Mouse (Mus musculus) hindbrain, embryonic 13.5 days (tissue): ENCODE measurements around the gene Actn2. TPM values are rescaled to one million over a fixed set of nuclear protein-coding genes. Genes with fewer than 3 reads are reported as not detected.

Source experiments
- ATAC-seq: fragments of 200-750 bp; cut with Nextera tagmentation; 2 replicates; pipeline ENCODE4 v1.8.0; 2017; ENCODE audit warnings: moderate TSS enrichment; ENCODE audit not compliant: low FRiP score
- H3K27ac ChIP-seq: fragments of 300-500 bp; sonication (generic); 2 replicates; pipeline ENCODE4 v1.5.1; 2015; ENCODE audit warnings: inconsistent platforms, mild to moderate bottlenecking, moderate library complexity
- H3K27me3 ChIP-seq: fragments of 300-500 bp; sonication (generic); 2 replicates; pipeline ENCODE4 v1.6.1; 2015; ENCODE audit warnings: mild to moderate bottlenecking, inconsistent platforms
- H3K36me3 ChIP-seq: fragments of 300-500 bp; sonication (generic); 2 replicates; pipeline ENCODE4 v1.6.1; 2015; ENCODE audit warnings: mild to moderate bottlenecking, inconsistent platforms
- H3K4me1 ChIP-seq: fragments of 300-500 bp; sonication (generic); replicated peaks from 2 replicates; pipeline ENCODE4 v1.6.1; 2015; ENCODE audit warnings: inconsistent platforms
- H3K4me2 ChIP-seq: fragments of 300-500 bp; sonication (generic); 2 replicates; pipeline ENCODE4 v1.6.1; 2015; ENCODE audit warnings: inconsistent platforms, mild to moderate bottlenecking, moderate library complexity
- H3K4me3 ChIP-seq: fragments of 300-500 bp; sonication (generic); 2 replicates; pipeline ENCODE4 v1.5.1; 2015; ENCODE audit warnings: mild to moderate bottlenecking, inconsistent platforms
- H3K9ac ChIP-seq: fragments of 300-500 bp; sonication (generic); 2 replicates; pipeline ENCODE4 v1.6.1; 2015; ENCODE audit warnings: mild to moderate bottlenecking, inconsistent platforms
- H3K9me3 ChIP-seq: fragments of 300-500 bp; sonication (generic); 2 replicates; pipeline ENCODE4 v1.6.1; 2016; ENCODE audit warnings: inconsistent platforms
- WGBS: fragments of 180-500 bp; shearing (Covaris S2); methylation state at CpG from one replicate; pipeline ENCODE4 v1.1.7; 2015; 5-methylcytosine and 5-hydroxymethylcytosine counted together
- polyA plus RNA-seq: library from polyadenylated mRNA; unstranded; fragments of >200 nt; fragmentation: Nextera tagmentation; extraction: Ambion mirVana; gene quantifications from 2 replicates; pipeline ENCODE4 v1.2.1, GENCODE M21; 2015

Gene Actn2
- polyA plus RNA-seq, 1 experiment from 2014 or later = 5.5 TPM

DNA sequence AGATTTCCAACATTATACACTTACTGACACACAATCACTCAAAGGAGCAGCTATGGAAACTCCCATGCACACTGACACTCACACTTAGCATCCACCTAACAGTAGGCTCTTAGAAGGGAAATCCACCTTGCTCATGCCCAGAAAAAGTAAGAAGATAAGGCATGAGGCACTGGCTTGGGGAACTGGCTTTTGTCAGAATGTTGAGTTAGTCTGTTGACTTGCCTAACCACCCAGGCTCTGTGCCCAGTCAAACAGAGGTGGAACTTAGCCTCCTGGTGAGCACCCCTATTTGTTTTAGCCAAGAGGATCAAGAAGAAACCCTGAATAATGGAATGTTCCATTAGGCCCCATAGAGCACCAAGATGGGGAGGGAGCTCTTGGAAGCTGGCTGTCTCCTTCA lies 1.1 kb downstream of the Actn2 start:
- H3K4me3 ChIP-seq = no peak overlapping the region
- no peak overlapping the region for H3K4me2 ChIP-seq
- no peak overlapping the region for H3K27ac ChIP-seq
- H3K36me3 ChIP-seq = no peaks in the 10 kb centered on the region
- H3K9me3 ChIP-seq = no peaks in the 10 kb centered on the region
- no peaks in the 10 kb centered on the region for H3K27me3 ChIP-seq
- ATAC-seq = no peak
- no peak overlapping the region for H3K9ac ChIP-seq
- peaks cover 8% of the 10 kb centered on the region for H3K4me1 ChIP-seq

DNA sequence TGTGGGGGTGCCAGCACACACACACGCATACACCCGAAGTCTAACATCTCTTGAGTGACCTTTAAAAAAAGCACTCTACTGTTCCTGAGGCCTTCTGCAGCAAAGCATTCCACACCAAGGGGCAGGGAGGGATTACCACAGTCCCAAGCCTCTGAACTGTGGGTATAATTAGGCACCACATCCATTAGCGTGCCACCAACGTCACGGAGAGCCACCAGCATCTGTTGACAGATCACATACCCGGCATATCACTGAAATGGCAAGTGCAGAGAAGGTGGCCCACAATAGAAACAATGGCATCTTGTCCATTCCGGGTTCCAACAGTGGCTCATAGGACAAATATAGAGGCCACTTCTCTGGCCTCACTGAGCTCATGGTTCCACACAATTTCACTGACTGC lies 2.8 kb downstream of the Actn2 start:
- H3K4me3 ChIP-seq = no peak overlapping the region
- H3K9me3 ChIP-seq = no peaks in the 10 kb centered on the region
- H3K27me3 ChIP-seq = no peaks in the 10 kb centered on the region
- WGBS = 94% methylated on average over 7 of the region's 7 CpGs
- H3K4me2 ChIP-seq = no peak overlapping the region
- ATAC-seq = no peak
- H3K36me3 ChIP-seq = no peaks in the 10 kb centered on the region
- no peak overlapping the region for H3K27ac ChIP-seq
- H3K9ac ChIP-seq = no peak overlapping the region
- peaks cover 8% of the 10 kb centered on the region for H3K4me1 ChIP-seq

DNA sequence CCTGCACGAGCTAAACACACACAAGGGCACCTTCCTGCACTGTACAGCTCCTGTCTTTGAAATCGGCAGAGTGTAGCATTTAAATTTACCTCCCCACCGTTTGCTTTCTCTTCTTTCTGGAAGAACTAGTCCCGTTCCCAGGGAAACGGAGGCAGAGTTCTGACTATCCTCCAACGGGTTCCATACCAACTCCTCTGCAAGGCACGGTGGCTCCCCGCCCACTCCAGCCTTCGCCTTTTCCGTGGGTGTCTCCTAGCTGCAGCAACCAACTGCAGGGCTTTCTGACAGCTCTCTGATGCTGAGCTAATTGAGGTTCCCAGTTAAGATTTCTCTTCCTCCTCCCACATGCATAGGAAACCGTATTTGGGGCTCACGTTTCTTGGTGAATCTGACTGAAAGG lies 6.5 kb downstream of the Actn2 start:
- H3K4me2 ChIP-seq = no peak overlapping the region
- H3K36me3 ChIP-seq = no peaks in the 10 kb centered on the region
- no peak overlapping the region for H3K9ac ChIP-seq
- H3K4me1 ChIP-seq = no peaks in the 10 kb centered on the region
- H3K27me3 ChIP-seq = no peaks in the 10 kb centered on the region
- 71% methylated on average over 12 of the region's 12 CpGs for WGBS
- ATAC-seq = no peak
- no peak overlapping the region for H3K4me3 ChIP-seq
- H3K9me3 ChIP-seq = no peaks in the 10 kb centered on the region
- H3K27ac ChIP-seq = no peak overlapping the region

DNA sequence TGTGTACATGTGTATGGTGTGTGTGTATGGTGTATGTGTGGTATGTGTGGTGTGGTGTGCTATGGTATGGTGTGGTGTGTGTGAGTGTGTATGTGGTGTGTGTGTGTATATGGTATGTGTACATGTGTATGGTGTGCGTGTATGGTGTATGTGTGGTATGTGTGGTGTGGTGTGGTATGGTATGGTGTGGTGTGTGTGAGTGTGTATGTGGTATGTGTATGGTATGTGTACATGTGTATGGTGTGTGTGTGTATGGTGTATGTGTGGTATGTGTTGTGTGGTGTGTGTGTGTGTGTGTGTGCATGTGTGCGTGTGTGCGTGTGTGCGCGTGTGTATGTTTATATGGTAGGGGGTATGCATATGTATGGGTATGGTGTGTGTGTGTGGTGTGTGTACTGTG lies 9.0 kb downstream of the Actn2 start:
- H3K9ac ChIP-seq = no peak overlapping the region
- H3K4me3 ChIP-seq = no peak overlapping the region
- WGBS = 98% methylated on average over 5 of the region's 5 CpGs
- H3K27me3 ChIP-seq = no peaks in the 10 kb centered on the region
- H3K4me1 ChIP-seq = no peaks in the 10 kb centered on the region
- no peaks in the 10 kb centered on the region for H3K36me3 ChIP-seq
- peak; percentile 24; the same call in 1 of the 2 replicates for ATAC-seq
- H3K9me3 ChIP-seq = no peaks in the 10 kb centered on the region
- no peak overlapping the region for H3K27ac ChIP-seq
- no peak overlapping the region for H3K4me2 ChIP-seq

DNA sequence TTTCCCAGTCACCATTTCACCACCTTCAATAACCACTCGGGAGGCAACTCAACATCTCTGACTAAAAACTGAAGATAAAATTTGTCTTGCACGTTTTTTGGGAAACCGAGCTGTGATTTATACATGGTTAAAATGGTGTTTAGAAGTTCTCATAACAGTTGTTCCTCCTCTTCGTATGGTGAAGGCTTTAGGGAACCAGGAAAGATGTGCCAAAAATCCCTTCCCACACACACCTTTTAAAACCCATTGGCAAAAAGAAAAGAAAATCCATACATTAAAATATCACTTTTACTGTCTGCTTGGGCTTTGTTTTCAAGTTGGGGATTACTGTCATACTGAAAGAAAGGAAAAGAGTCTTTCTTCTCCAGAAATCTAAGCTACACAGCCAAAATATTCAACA lies 12.2 kb downstream of the Actn2 start:
- Histone ChIP-seq H3K27me3 (no peaks in the 10 kb centered on the region), H3K4me3 (no peak overlapping the region), H3K4me2 (no peak overlapping the region), H3K9me3 (no peaks in the 10 kb centered on the region), H3K36me3 (no peaks in the 10 kb centered on the region), H3K27ac (no peak overlapping the region), H3K9ac (no peak overlapping the region), H3K4me1 (no peaks in the 10 kb centered on the region)
- no peak for ATAC-seq
- WGBS = 92% methylated on average over 4 of the region's 4 CpGs

DNA sequence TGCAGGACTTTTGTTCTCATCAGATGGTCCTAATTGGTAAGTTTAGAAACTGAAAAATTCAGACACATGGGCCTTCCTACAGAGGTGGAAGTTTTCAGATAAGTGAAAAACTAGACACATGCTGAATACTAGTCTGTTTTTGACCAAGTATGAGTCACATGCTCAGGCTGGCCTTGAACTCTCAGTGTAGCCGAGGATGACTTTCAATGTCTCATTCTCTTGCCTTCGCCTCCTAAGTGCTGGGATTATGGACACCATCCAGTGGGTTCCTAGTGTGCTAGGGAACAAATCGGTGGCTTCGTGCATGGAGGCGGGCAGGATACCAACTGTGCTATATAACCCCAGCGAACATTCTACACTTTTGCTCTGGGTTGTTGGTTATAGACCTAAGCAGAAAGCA lies 13.0 kb downstream of the Actn2 start:
- 95% methylated on average over 6 of the region's 6 CpGs for WGBS
- Histone ChIP-seq H3K4me1 (no peaks in the 10 kb centered on the region), H3K4me3 (no peak overlapping the region), H3K36me3 (no peaks in the 10 kb centered on the region), H3K9ac (no peak overlapping the region), H3K27ac (no peak overlapping the region), H3K27me3 (no peaks in the 10 kb centered on the region), H3K9me3 (no peaks in the 10 kb centered on the region), H3K4me2 (no peak overlapping the region)
- no peak for ATAC-seq

DNA sequence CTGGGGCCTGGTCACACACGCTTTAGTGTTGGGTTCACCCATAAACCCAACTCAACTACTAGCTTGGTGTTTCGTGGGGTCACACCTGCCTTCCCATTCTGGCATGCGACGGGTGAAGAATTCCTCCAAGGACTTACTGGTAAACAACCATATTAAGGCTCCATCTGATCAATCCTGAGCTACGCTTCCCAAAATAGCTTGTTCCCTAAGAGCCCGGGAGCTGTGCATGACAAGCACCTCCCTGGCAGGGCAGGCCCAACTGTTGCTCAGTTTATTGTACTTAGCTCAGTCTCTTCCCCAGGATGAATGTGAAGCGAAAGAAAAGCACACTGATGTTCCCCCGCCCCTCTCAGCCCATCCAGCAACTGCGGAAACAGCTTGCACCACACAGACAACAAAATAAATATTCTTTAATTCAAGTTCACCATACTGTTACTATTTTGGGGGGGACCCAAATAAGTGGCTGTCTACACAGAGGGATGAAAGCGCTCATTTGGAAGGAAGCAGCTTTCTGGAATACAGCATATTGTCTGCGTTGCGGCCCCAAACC lies 17.4 kb downstream of the Actn2 start:
- H3K4me2 ChIP-seq = no peak overlapping the region
- H3K4me1 ChIP-seq = no peaks in the 10 kb centered on the region
- no peaks in the 10 kb centered on the region for H3K27me3 ChIP-seq
- no peak for ATAC-seq
- H3K9ac ChIP-seq = no peak overlapping the region
- H3K27ac ChIP-seq = no peak overlapping the region
- WGBS = 89% methylated on average over 12 of the region's 12 CpGs
- H3K4me3 ChIP-seq = no peak overlapping the region
- H3K36me3 ChIP-seq = no peaks in the 10 kb centered on the region
- H3K9me3 ChIP-seq = no peaks in the 10 kb centered on the region

DNA sequence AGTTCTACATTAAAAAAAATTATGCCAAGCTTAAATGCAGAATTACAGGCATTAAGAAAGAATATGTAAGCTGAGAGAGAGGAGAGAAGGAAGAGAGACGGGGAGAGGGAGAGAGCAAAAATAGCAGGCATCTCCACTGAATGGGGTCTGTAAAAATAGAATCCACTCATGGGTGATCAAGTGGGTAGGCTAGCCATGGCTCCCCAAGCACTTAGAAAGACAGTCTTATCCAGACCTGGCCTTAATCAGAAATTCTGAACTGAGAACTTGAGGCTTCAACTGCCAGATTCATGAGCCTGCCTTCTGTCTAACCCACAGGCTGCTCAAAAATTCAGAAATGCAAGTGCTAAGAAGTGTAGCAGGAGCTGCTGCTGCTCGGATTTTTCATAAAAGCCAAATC lies 20.4 kb downstream of the Actn2 start:
- Histone ChIP-seq H3K9me3 (no peaks in the 10 kb centered on the region), H3K4me1 (no peaks in the 10 kb centered on the region), H3K4me3 (no peak overlapping the region), H3K4me2 (no peak overlapping the region), H3K36me3 (no peaks in the 10 kb centered on the region), H3K27me3 (no peaks in the 10 kb centered on the region), H3K9ac (no peak overlapping the region), H3K27ac (no peak overlapping the region)
- ATAC-seq = no peak
- WGBS = 71% methylated on average over 2 of the region's 2 CpGs

DNA sequence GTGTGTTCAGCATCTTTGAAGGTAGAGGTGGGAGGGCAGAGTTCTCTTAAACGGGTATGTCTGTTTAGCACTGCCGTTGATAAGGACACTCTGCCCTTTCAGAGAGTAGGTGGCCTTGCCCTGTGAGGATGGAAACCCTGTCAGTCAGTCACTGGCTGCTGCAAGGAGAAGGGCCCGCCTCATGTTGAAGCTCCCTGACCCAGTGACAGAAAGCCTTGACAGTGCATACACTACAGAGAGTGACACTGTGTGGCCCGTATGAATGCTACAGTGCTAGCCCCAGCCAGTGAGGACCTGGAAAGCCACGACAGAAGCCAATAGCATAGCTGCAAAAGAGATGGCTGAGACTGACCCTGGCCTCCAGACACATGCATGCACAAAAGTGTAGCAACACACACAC lies 22.5 kb downstream of the Actn2 start:
- H3K9ac ChIP-seq = no peak overlapping the region
- H3K4me2 ChIP-seq = no peak overlapping the region
- 73% methylated on average over 5 of the region's 5 CpGs for WGBS
- H3K27me3 ChIP-seq = no peaks in the 10 kb centered on the region
- no peak overlapping the region for H3K4me3 ChIP-seq
- H3K9me3 ChIP-seq = no peaks in the 10 kb centered on the region
- no peak overlapping the region for H3K27ac ChIP-seq
- no peaks in the 10 kb centered on the region for H3K36me3 ChIP-seq
- ATAC-seq = no peak
- H3K4me1 ChIP-seq = no peaks in the 10 kb centered on the region

DNA sequence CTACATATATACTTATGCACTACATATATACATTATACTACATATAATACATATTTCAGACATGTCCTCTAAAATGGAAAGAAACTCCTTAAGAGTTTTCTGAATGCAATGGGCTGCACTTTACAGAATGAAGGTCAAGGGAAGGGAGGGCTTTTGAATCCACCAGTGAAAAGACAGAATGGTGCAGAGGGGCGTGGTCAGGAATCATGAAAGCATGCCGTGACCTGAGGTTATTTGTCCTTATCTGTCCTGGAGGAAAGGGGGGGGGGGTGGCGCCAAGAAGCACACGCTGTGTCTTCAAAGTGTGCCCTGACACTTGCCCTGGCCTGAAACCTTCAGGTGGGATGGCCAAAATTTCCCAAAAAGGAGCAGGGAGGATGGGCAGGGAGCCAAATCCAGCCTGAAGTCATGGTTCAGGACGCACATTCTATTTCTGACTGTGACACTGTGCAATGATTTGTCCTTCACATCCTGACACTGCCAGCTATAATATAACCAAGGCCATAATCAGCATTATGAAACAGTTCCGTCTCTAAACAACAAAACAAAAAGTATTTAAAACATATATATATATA lies 23.3 kb downstream of the Actn2 start:
- H3K4me3 ChIP-seq = no peak overlapping the region
- H3K9me3 ChIP-seq = no peaks in the 10 kb centered on the region
- no peaks in the 10 kb centered on the region for H3K4me1 ChIP-seq
- no peak overlapping the region for H3K9ac ChIP-seq
- no peaks in the 10 kb centered on the region for H3K27me3 ChIP-seq
- no peak overlapping the region for H3K27ac ChIP-seq
- WGBS = 67% methylated on average over 6 of the region's 6 CpGs
- no peaks in the 10 kb centered on the region for H3K36me3 ChIP-seq
- no peak overlapping the region for H3K4me2 ChIP-seq
- no peak for ATAC-seq

DNA sequence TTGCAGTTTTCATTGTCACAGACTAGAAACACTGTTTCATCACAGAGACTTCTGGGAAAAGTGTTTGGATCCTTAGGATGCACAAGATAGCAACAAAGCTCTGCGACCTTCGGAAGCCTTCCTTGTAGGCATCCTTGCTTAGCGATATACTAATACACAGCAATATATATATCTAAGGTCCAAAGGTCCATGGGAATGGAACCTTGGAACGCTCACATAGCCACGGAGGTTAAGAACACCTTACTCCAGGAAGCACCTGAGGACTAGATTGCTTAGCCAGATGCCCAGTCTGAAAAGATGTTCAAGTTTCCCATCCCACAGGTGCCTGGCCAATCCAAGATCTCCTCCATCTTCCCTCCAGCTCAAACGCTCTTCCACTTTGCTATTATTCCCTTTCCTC lies 26.4 kb downstream of the Actn2 start:
- no peak overlapping the region for H3K27ac ChIP-seq
- H3K9me3 ChIP-seq = no peaks in the 10 kb centered on the region
- WGBS = 96% methylated on average over 6 of the region's 6 CpGs
- H3K4me1 ChIP-seq = no peaks in the 10 kb centered on the region
- ATAC-seq = no peak
- H3K9ac ChIP-seq = no peak overlapping the region
- no peaks in the 10 kb centered on the region for H3K27me3 ChIP-seq
- H3K4me3 ChIP-seq = no peak overlapping the region
- no peaks in the 10 kb centered on the region for H3K36me3 ChIP-seq
- H3K4me2 ChIP-seq = no peak overlapping the region

DNA sequence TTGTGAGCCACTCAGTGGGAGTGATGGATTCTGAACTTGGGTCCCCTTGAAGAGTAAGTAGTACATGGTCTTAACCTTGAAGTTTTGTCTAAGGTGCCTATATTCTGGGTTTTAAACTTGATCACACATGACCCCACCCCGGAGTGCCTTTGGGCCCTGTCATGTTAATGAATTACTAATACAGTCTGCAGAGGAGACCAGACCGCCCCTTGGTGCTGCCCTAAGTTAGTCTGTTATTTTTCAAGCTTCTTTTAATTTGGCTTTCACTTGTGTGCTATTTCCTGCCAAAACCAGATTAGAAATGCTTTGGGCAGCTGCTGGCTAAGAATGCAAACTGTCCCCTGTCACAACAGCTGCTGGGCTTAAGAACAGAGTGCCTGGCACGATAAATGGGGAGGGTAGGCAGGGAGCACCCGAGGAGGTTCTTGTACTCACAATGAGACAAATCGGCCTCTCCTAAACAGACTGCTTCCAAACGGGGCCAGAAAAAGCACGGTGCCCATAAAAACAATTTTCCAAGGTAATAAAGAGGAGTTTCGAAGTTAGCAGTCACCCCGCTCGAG lies 28.5 kb downstream of the Actn2 start:
- H3K36me3 ChIP-seq = no peaks in the 10 kb centered on the region
- H3K9me3 ChIP-seq = no peaks in the 10 kb centered on the region
- ATAC-seq = no peak
- H3K27me3 ChIP-seq = no peaks in the 10 kb centered on the region
- no peak overlapping the region for H3K9ac ChIP-seq
- 74% methylated on average over 10 of the region's 10 CpGs for WGBS
- no peak overlapping the region for H3K4me2 ChIP-seq
- no peak overlapping the region for H3K27ac ChIP-seq
- H3K4me3 ChIP-seq = no peak overlapping the region
- no peaks in the 10 kb centered on the region for H3K4me1 ChIP-seq

DNA sequence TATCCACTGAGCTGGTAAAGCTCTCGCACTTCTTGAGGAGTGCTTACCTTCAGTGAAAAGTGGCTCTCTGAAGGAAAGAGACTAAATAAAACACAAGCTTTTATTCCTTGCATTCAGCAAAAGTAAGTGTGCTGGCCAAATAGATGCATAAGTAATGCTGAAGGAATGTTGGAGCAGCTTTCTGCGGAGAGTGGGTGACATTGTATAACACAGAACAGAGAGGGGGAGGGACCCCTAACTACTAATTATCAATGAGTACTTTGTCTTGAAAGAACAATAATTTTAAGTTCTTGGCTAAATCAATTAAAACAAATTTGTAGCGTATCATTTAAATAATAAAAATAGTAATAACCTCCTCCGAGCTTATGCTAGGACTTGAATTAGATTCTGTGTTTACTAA lies 29.2 kb downstream of the Actn2 start:
- Histone ChIP-seq H3K27ac (no peak overlapping the region), H3K4me2 (no peak overlapping the region), H3K4me1 (no peaks in the 10 kb centered on the region), H3K4me3 (no peak overlapping the region), H3K9me3 (no peaks in the 10 kb centered on the region), H3K9ac (no peak overlapping the region), H3K27me3 (no peaks in the 10 kb centered on the region), H3K36me3 (no peaks in the 10 kb centered on the region)
- ATAC-seq = no peak
- WGBS = 84% methylated on average over 4 of the region's 4 CpGs
